Mouse (Mus musculus) forebrain, embryonic 15.5 days (tissue): ENCODE measurements around the gene Ush1g. TPM values are rescaled to one million over a fixed set of nuclear protein-coding genes. Genes with fewer than 3 reads are reported as not detected.

Source experiments
- ATAC-seq: fragments of 200-750 bp; cut with Nextera tagmentation; replicated peaks from 2 replicates; pipeline ENCODE4 v1.8.0; 2017; ENCODE audit warnings: mild to moderate bottlenecking, moderate TSS enrichment, moderate library complexity
- H3K27ac ChIP-seq: fragments of 300-500 bp; sonication (generic); replicated peaks from 2 replicates; pipeline ENCODE4 v1.5.1; 2015; ENCODE audit warnings: mild to moderate bottlenecking, inconsistent platforms
- H3K27me3 ChIP-seq: fragments of 300-500 bp; sonication (generic); 2 replicates; pipeline ENCODE4 v1.6.1; 2015; ENCODE audit warnings: inconsistent platforms
- H3K36me3 ChIP-seq: fragments of 300-500 bp; sonication (generic); 2 replicates; pipeline ENCODE4 v1.6.1; 2015; ENCODE audit warnings: mild to moderate bottlenecking, inconsistent platforms
- H3K4me1 ChIP-seq: fragments of 300-500 bp; sonication (generic); 2 replicates; pipeline ENCODE4 v1.6.1; 2015; ENCODE audit warnings: inconsistent platforms
- H3K4me2 ChIP-seq: fragments of 300-500 bp; sonication (generic); replicated peaks from 2 replicates; pipeline ENCODE4 v1.6.1; 2015; ENCODE audit warnings: mild to moderate bottlenecking, inconsistent platforms
- H3K4me3 ChIP-seq: fragments of 300-500 bp; sonication (generic); 2 replicates; pipeline ENCODE4 v1.5.1; 2015; ENCODE audit warnings: mild to moderate bottlenecking, inconsistent platforms
- H3K9ac ChIP-seq: fragments of 300-500 bp; sonication (generic); replicated peaks from 2 replicates; pipeline ENCODE4 v1.6.1; 2015; ENCODE audit warnings: mild to moderate bottlenecking, inconsistent platforms
- H3K9me3 ChIP-seq: fragments of 300-500 bp; sonication (generic); 2 replicates; pipeline ENCODE4 v1.6.1; 2016; ENCODE audit warnings: inconsistent platforms
- WGBS: fragments of 180-500 bp; shearing (Covaris S2); methylation state at CpG from one replicate; pipeline ENCODE4 v1.1.7; 2015; ENCODE audit warnings: mixed read lengths; 5-methylcytosine and 5-hydroxymethylcytosine counted together
- polyA plus RNA-seq: library from polyadenylated mRNA; unstranded; fragments of >200 nt; fragmentation: Nextera tagmentation; extraction: Ambion mirVana; gene quantifications from 2 replicates; pipeline ENCODE4 v1.2.1, GENCODE M21; 2015

Ush1g gene
- polyA plus RNA-seq: 0.05 TPM in 1 of 2 replicates, not detected in the other

GRCm38 (mm10) chr11:115321906-115322693, at the start of gene Ush1g:
Gene Ush1g, minus strand, starts transcription at chr11:115322041.
- peak within 1 kb of the TSS; percentile 12; the same call in 1 of the 2 replicates for H3K4me3 ChIP-seq
- no peak within 1 kb of the TSS for H3K9ac ChIP-seq
- 3% methylated on average over 35 of the region's 35 CpGs for WGBS
- H3K9me3 ChIP-seq: no peaks in the 10 kb centered on the region
- no peak within 1 kb of the TSS for H3K27ac ChIP-seq
- no peaks in the 10 kb centered on the region for H3K36me3 ChIP-seq
- no peak for ATAC-seq
- peak within 1 kb of the TSS; percentile 10; the same call in 1 of the 2 replicates for H3K4me2 ChIP-seq
- H3K4me1 ChIP-seq: peaks cover 32% of the 10 kb centered on the region
- H3K27me3 ChIP-seq: peaks cover 73% of the 10 kb centered on the region

- no peaks in the 10 kb centered on the region for H3K27me3 ChIP-seq
- peaks cover 26% of the 10 kb centered on the region for H3K4me1 ChIP-seq
- 72% methylated on average over 8 of the region's 8 CpGs for WGBS
- H3K27ac ChIP-seq: no peak overlapping the region
- no peak overlapping the region for H3K9ac ChIP-seq
- no peak overlapping the region for H3K4me2 ChIP-seq
- no peaks in the 10 kb centered on the region for H3K36me3 ChIP-seq
- no peak for ATAC-seq
- H3K4me3 ChIP-seq: no peak overlapping the region
- H3K9me3 ChIP-seq: no peaks in the 10 kb centered on the region
These were observed 49.5 kb upstream of the Ush1g start for GRCm38 (mm10) chr11:115371354-115371753.

- 64% methylated on average over 7 of the region's 7 CpGs for WGBS
- ATAC-seq: no peak
- no peaks in the 10 kb centered on the region for H3K36me3 ChIP-seq
- H3K4me1 ChIP-seq: peaks cover 32% of the 10 kb centered on the region
- H3K27ac ChIP-seq: no peak overlapping the region
- no peak overlapping the region for H3K4me2 ChIP-seq
- no peaks in the 10 kb centered on the region for H3K9me3 ChIP-seq
- no peaks in the 10 kb centered on the region for H3K27me3 ChIP-seq
- H3K4me3 ChIP-seq: no peak overlapping the region
- no peak overlapping the region for H3K9ac ChIP-seq
These were observed 48.5 kb upstream of the Ush1g start for GRCm38 (mm10) chr11:115370368-115370767.

DNA sequence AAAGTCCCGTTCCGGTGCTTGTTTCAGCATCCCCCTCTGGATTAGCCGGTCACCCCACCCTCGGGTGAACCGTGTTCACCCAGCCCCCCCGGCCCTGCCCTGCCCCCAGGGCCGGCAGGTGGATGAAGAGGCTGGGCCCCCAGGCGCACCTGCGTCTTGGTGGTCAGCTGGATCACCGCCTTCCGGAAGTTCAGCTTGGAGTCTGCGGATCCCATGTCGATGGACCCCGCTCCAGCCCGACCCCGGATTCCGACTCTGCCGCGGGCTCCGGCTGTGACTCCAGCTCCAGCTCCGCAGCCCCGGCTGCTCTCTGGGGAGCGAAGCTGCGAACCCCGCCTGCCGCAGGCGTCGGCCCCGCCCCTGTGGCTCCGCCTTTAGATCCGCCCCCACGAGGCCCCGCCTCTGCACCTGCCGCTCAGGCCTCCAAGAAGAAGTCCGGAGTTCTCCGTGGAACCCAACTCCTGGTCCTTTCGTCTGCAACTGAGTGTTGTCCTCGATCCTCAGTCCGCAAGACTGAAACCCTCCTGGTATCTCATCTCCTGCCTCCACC, 45.6 kb upstream of the Ush1g start, which contains the start of gene Hid1:
Gene Hid1, minus strand, starts transcription at position 362 of the 550 bp plus-strand sequence.
- under 1% methylated on average over 35 of the region's 39 CpGs for WGBS
- H3K9me3 ChIP-seq: no peaks in the 10 kb centered on the region
- H3K4me3 ChIP-seq: peak within 1 kb of the TSS; percentile 57
- peaks cover 18% of the 10 kb centered on the region for H3K4me1 ChIP-seq
- H3K27ac ChIP-seq: peak within 1 kb of the TSS; percentile 82
- H3K4me2 ChIP-seq: peak within 1 kb of the TSS; percentile 74
- peak within 1 kb of the TSS; percentile 77 for H3K9ac ChIP-seq
- no peaks in the 10 kb centered on the region for H3K36me3 ChIP-seq
- no peaks in the 10 kb centered on the region for H3K27me3 ChIP-seq
- ATAC-seq: peak; percentile 86

DNA sequence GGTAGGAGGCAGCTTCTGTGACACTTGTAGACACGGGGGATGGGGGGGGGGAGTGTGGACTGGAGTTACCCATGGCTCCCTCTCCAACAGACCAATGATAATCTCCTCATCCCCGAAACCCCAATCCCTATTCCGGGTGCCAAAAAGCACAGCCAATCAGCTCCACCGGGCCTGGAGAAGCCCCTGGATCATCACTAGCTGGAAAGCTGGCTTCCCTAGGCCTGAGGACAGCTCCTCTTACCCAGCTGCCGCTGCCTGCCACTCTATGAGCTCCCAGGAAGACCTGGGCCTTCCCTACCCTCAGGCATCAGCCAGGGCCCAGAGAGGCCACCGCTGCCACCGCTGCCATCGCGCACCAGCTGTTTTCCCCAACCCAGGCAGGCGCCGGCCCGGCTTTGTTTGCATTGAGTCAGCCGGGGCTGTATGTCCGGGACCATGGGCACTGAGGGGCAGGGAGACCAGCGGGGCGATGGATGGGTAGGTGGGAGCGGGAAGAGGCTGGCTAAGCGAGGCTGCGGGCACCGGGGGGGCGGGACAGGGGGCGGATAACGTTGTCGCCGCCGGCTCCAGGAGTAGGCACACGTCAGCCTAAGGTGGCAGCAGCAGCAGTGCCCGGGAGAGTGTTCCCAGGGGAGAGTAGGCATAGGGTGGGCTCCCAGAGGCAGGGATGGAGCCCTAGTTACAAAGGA, 45.0 kb upstream of the Ush1g start:
- Histone ChIP-seq H3K9ac (peak overlapping the region; percentile 77), H3K4me3 (peak overlapping the region; percentile 57), H3K27ac (peak overlapping the region; percentile 82), H3K4me2 (peak overlapping the region; percentile 74), H3K4me1 (peaks cover 18% of the 10 kb centered on the region), H3K27me3 (no peaks in the 10 kb centered on the region), H3K36me3 (no peaks in the 10 kb centered on the region), H3K9me3 (no peaks in the 10 kb centered on the region)
- peak; percentile 80 for ATAC-seq
- WGBS: under 1% methylated on average over 28 of the region's 28 CpGs

GRCm38 (mm10) chr11:115366039-115366705, 44.3 kb upstream of the Ush1g start:
- Histone ChIP-seq H3K4me2 (peak overlapping the region; percentile 74), H3K4me1 (peaks cover 18% of the 10 kb centered on the region), H3K36me3 (no peaks in the 10 kb centered on the region), H3K27ac (peak overlapping the region; percentile 82), H3K9me3 (no peaks in the 10 kb centered on the region), H3K4me3 (peak overlapping the region; percentile 57), H3K9ac (peak overlapping the region; percentile 77; the same call in 1 of the 2 replicates), H3K27me3 (no peaks in the 10 kb centered on the region)
- 47% methylated on average over 7 of the region's 7 CpGs for WGBS
- peak; percentile 23; the same call in 1 of the 2 replicates for ATAC-seq

DNA sequence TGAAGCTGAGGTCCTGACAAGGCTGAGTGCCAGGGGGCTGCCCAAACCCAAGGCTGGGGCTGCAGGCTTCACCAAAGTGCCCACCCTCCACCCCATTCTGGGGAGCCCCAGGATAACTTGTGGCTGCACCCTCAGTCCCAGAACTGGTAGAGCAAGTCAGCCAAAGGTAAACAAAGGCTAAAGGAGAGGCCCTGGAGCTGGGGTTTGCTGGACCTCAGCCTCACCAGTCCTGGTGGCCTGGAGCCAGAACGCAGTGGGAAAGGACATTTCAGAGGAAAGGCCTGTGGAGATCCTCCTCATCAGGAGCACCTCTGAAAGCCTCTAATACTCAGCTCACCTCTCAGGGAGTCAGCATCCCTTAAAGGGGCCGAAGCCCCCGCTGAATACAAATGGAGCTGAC, 42.3 kb upstream of the Ush1g start:
- ATAC-seq: no peak
- Histone ChIP-seq H3K9ac (no peak overlapping the region), H3K4me1 (peaks cover 22% of the 10 kb centered on the region), H3K36me3 (no peaks in the 10 kb centered on the region), H3K4me2 (no peak overlapping the region), H3K27ac (no peak overlapping the region), H3K9me3 (no peaks in the 10 kb centered on the region), H3K4me3 (no peak overlapping the region), H3K27me3 (no peaks in the 10 kb centered on the region)
- WGBS: 91% methylated on average over 3 of the region's 3 CpGs

DNA sequence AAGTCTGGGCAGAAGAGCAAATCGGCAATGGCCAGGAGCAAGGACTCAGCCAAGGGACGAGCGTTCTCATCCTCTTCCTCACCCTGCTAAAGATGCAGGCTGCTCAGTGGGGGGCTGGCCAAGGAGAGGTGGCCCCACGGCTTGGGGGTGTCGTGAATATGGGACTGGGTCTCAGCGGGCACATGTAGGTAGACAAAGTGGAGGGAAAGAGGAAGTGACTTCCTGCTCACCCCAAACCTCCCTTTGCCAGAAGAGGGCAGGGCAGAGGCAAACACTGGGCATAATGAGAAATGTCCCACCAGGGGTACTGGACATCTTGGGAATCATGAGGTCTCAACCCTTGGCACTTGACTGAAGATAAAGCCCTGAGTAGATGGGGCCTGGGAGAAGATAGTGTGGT, 37.9 kb upstream of the Ush1g start:
- Histone ChIP-seq H3K9me3 (no peaks in the 10 kb centered on the region), H3K4me2 (no peak overlapping the region), H3K27me3 (no peaks in the 10 kb centered on the region), H3K4me3 (no peak overlapping the region), H3K4me1 (peaks cover 11% of the 10 kb centered on the region), H3K36me3 (0 out of 2 replicates have a peak, but pooled peaks cover 6% of the 10 kb centered on the region), H3K27ac (no peak overlapping the region), H3K9ac (no peak overlapping the region)
- WGBS: 61% methylated on average over 6 of the region's 6 CpGs
- ATAC-seq: no peak

DNA sequence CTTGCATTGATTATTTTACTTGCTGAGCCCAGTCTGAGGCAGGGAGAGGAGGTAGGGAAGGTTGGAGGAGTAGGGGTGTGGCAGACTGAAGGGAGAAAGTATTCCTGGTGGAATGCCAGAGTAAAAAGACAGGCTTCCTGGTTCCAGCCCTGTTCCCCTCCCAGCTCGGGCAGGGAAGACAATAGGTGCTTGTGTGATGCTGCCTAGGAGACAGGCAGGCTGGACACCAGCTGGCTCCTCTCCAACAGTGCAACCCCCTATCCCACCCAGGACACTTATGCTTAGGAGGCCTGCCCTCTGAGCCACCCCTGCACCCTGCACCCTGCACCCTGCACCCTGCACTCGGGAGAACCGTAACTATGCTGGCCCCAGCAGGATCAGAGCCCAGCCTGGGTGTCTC, 37.5 kb upstream of the Ush1g start:
- H3K27me3 ChIP-seq: no peaks in the 10 kb centered on the region
- no peak overlapping the region for H3K4me2 ChIP-seq
- no peak overlapping the region for H3K27ac ChIP-seq
- peak; percentile 49 for ATAC-seq
- H3K36me3 ChIP-seq: 0 out of 2 replicates have a peak, but pooled peaks cover 6% of the 10 kb centered on the region
- no peak overlapping the region for H3K9ac ChIP-seq
- WGBS: 53% methylated on average over 3 of the region's 3 CpGs
- peaks cover 11% of the 10 kb centered on the region for H3K4me1 ChIP-seq
- H3K4me3 ChIP-seq: no peak overlapping the region
- H3K9me3 ChIP-seq: no peaks in the 10 kb centered on the region

- no peaks in the 10 kb centered on the region for H3K27me3 ChIP-seq
- 11% methylated on average over 5 of the region's 5 CpGs for WGBS
- H3K36me3 ChIP-seq: 0 out of 2 replicates have a peak, but pooled peaks cover 6% of the 10 kb centered on the region
- H3K4me1 ChIP-seq: peaks cover 11% of the 10 kb centered on the region
- no peak overlapping the region for H3K9ac ChIP-seq
- no peaks in the 10 kb centered on the region for H3K9me3 ChIP-seq
- no peak overlapping the region for H3K4me2 ChIP-seq
- no peak overlapping the region for H3K27ac ChIP-seq
- no peak overlapping the region for H3K4me3 ChIP-seq
- peak; percentile 39; the same call in 1 of the 2 replicates for ATAC-seq
These were observed 36.6 kb upstream of the Ush1g start for GRCm38 (mm10) chr11:115358468-115358867.

GRCm38 (mm10) chr11:115354183-115354582, 32.3 kb upstream of the Ush1g start:
- Histone ChIP-seq H3K36me3 (peaks cover 27% of the 10 kb centered on the region; the same call in 1 of the 2 replicates), H3K4me3 (no peak overlapping the region), H3K27me3 (no peaks in the 10 kb centered on the region), H3K4me2 (no peak overlapping the region), H3K27ac (no peak overlapping the region), H3K9me3 (no peaks in the 10 kb centered on the region), H3K9ac (no peak overlapping the region), H3K4me1 (peaks cover 8% of the 10 kb centered on the region)
- ATAC-seq: peak; percentile 68
- WGBS: 9% methylated on average over 8 of the region's 8 CpGs
